Mouse (Mus musculus) neutrophil, adult 65 days (primary cell): Measurements from ENCODE around the gene Arid4a. TPM values are rescaled to one million over a fixed set of nuclear protein-coding genes. Genes with fewer than 3 reads are reported as not detected.

Experiments used
- total RNA-seq: library from RNA; stranded (reverse); gene quantifications from 2 replicates; pipeline ENCODE4 v1.2.4, GENCODE M21; 2023

Arid4a gene
- total RNA-seq: 64.0 and 87.8 TPM in 2 replicates

GRCm38 (mm10) chr12:71015363-71016210, at the start of gene Arid4a:
Gene Arid4a (plus strand): TSS chr12:71015990.

GRCm38 (mm10) chr12:70974441-70975266, 41.1 kb upstream of the Arid4a start, which contains the start of gene Psma3:
Gene Psma3 (plus strand): TSS chr12:70974621.

GRCm38 (mm10) chr12:71111331-71111730, 95.5 kb downstream of the Arid4a start, which contains the start of gene Tomm20l:
Gene Tomm20l (plus strand): TSS chr12:71111428.

GRCm38 (mm10) chr12:71136130-71136973, 120.6 kb downstream of the Arid4a start, which contains the start of the genes Timm9 and 2700049A03Rik:
Gene Timm9 (minus strand): TSS chr12:71136684.
Gene 2700049A03Rik (plus strand): TSS chr12:71136848.

Other genes starting within 250 kb of the Arid4a start
- gene Frmd6, start 190.5 kb upstream of the Arid4a start, total RNA-seq: 1.9 and 2.1 TPM in 2 replicates
- 106 and 109 TPM in 2 replicates for gene Actr10, start 78.1 kb upstream of the Arid4a start, total RNA-seq
- 114 and 115 TPM in 2 replicates for gene Psma3, start 41.4 kb upstream of the Arid4a start, total RNA-seq
- gene Tomm20l, start 95.4 kb downstream of the Arid4a start, total RNA-seq: not detected in 2 replicates
- 4.6 and 7.9 TPM in 2 replicates for gene Timm9, start 120.7 kb downstream of the Arid4a start, total RNA-seq
- 5.9 and 8.5 TPM in 2 replicates for gene 2700049A03Rik, start 120.9 kb downstream of the Arid4a start, total RNA-seq